Mouse (Mus musculus) CD4-positive, CD25-positive, alpha-beta regulatory T cell, adult 2 months (primary cell): Measurements from ENCODE around the gene Glmp.
"Not testable (repeated sequence)": the region's sequence is repeated elsewhere in the genome, so short reads cannot be mapped to it uniquely, and the experiment has no call there.

Experiments
- DNase-seq: peaks from one replicate; pipeline ENCODE4 v3.0.0-alpha.2; 2012; ENCODE audit warnings: low read depth, low spot score

Glmp gene

GRCm38 (mm10) chr3:88324951-88325405 lies at the start of gene Glmp:
Glmp (plus strand) TSS chr3:88325023.
- DNase-seq: peak; percentile 76

GRCm38 (mm10) chr3:88276121-88276520 lies 48.7 kb upstream of the Glmp start:
- no peak for DNase-seq

- no peak for DNase-seq
Measured at GRCm38 (mm10) chr3:88276529-88277143, 48.2 kb upstream of the Glmp start.

GRCm38 (mm10) chr3:88280035-88280434 lies 44.8 kb upstream of the Glmp start:
- DNase-seq: no peak

GRCm38 (mm10) chr3:88281141-88281916 lies 43.5 kb upstream of the Glmp start:
- not testable (repeated sequence) for DNase-seq

GRCm38 (mm10) chr3:88284815-88285564 lies 39.8 kb upstream of the Glmp start:
- not testable (repeated sequence) for DNase-seq

GRCm38 (mm10) chr3:88285565-88285895 lies 39.3 kb upstream of the Glmp start:
- DNase-seq: not testable (repeated sequence)

GRCm38 (mm10) chr3:88287110-88287509 lies 37.7 kb upstream of the Glmp start, which contains the start of gene Gm38392:
Gm38392 (minus strand) TSS chr3:88287210.
- no peak for DNase-seq

- DNase-seq: not testable (repeated sequence)
Measured at GRCm38 (mm10) chr3:88288133-88288713, 36.6 kb upstream of the Glmp start.

- peak; percentile 55 for DNase-seq
Measured at GRCm38 (mm10) chr3:88291970-88292369, 32.9 kb upstream of the Glmp start.

- not testable (repeated sequence) for DNase-seq
Measured at GRCm38 (mm10) chr3:88295272-88295671, 29.6 kb upstream of the Glmp start.

GRCm38 (mm10) chr3:88296110-88296560 lies 28.7 kb upstream of the Glmp start:
- no peak for DNase-seq

GRCm38 (mm10) chr3:88296561-88297318 lies 28.1 kb upstream of the Glmp start, which contains the start of the genes Tsacc and Cct3:
Tsacc (minus strand) TSS chr3:88296999.
Cct3 (plus strand) TSS chr3:88297116.
- peak; percentile 99 for DNase-seq

GRCm38 (mm10) chr3:88297321-88297851 lies 27.4 kb upstream of the Glmp start:
- DNase-seq: peak; percentile 79

GRCm38 (mm10) chr3:88299172-88299571 lies 25.7 kb upstream of the Glmp start:
- DNase-seq: no peak

- no peak for DNase-seq
Measured at GRCm38 (mm10) chr3:88328956-88329355, 4.1 kb downstream of the Glmp start.

- peak; percentile 82 for DNase-seq
Measured at GRCm38 (mm10) chr3:88331282-88331681, 6.5 kb downstream of the Glmp start.

GRCm38 (mm10) chr3:88334029-88334658 lies 9.3 kb downstream of the Glmp start:
- no peak for DNase-seq

GRCm38 (mm10) chr3:88334902-88335435 lies 10.1 kb downstream of the Glmp start:
- no peak for DNase-seq
